Mouse (Mus musculus): ENCODE data around the gene Arrdc2. TPM values are rescaled to one million over a fixed set of nuclear protein-coding genes. Genes with fewer than 3 reads are reported as not detected.

Gene Arrdc2
- polyA plus RNA-seq (2017; shearing (Covaris generic)) = 27.6 TPM

GRCm38 (mm10) chr8:70839408-70840351 is at the start of gene Arrdc2:
Arrdc2 (minus strand) TSS chr8:70839720.

GRCm38 (mm10) chr8:70873364-70873985 is 34.0 kb upstream of the Arrdc2 start, which contains the start of gene Ccdc124:
Ccdc124 (minus strand) TSS chr8:70873935.

GRCm38 (mm10) chr8:70862824-70863641 is 23.5 kb upstream of the Arrdc2 start, which contains the start of gene Kcnn1:
Kcnn1 (minus strand) TSS chr8:70863258.

GRCm38 (mm10) chr8:70808239-70808638 is 31.3 kb downstream of the Arrdc2 start, which contains the start of gene Il12rb1:
Il12rb1 (plus strand) TSS chr8:70808449.

GRCm38 (mm10) chr8:70804481-70805206 is 34.9 kb downstream of the Arrdc2 start, which contains the start of gene Mast3:
Mast3 (minus strand) TSS chr8:70805054.

Other genes with a start within 250 kb of the Arrdc2 start
- 84.8 TPM for gene Isyna1, start 245.3 kb downstream of the Arrdc2 start, polyA plus RNA-seq (2017; shearing (Covaris generic))
- 113 TPM for gene Ssbp4, start 230.8 kb downstream of the Arrdc2 start, polyA plus RNA-seq (2017; shearing (Covaris generic))
- gene Lrrc25, start 223.6 kb downstream of the Arrdc2 start, polyA plus RNA-seq (2017; shearing (Covaris generic)) = 0.26 TPM
- not detected for gene Gdf15, start 207.3 kb downstream of the Arrdc2 start, polyA plus RNA-seq (2017; shearing (Covaris generic))
- gene Pgpep1, start 179.3 kb downstream of the Arrdc2 start, polyA plus RNA-seq (2017; shearing (Covaris generic)) = 1.1 TPM
- gene Lsm4, start 166.5 kb downstream of the Arrdc2 start, polyA plus RNA-seq (2017; shearing (Covaris generic)) = 250 TPM
- 1,956 TPM for gene Jund, start 140.8 kb downstream of the Arrdc2 start, polyA plus RNA-seq (2017; shearing (Covaris generic))
- gene Iqcn, start 136.3 kb downstream of the Arrdc2 start, polyA plus RNA-seq (2017; shearing (Covaris generic)) = 0.11 TPM
- not detected for gene Gm3336, start 121.2 kb downstream of the Arrdc2 start, polyA plus RNA-seq (2017; shearing (Covaris generic))
- not detected for gene Pde4c, start 116.0 kb downstream of the Arrdc2 start, polyA plus RNA-seq (2017; shearing (Covaris generic))
- gene Rab3a, start 85.0 kb downstream of the Arrdc2 start, polyA plus RNA-seq (2017; shearing (Covaris generic)) = 2.3 TPM
- 35.0 TPM for gene Mpv17l2, start 78.8 kb downstream of the Arrdc2 start, polyA plus RNA-seq (2017; shearing (Covaris generic))
- gene Pik3r2, start 63.0 kb downstream of the Arrdc2 start, polyA plus RNA-seq (2017; shearing (Covaris generic)) = 19.7 TPM
- gene Mast3, start 34.7 kb downstream of the Arrdc2 start, polyA plus RNA-seq (2017; shearing (Covaris generic)) = 102 TPM
- 29.0 TPM for gene Il12rb1, start 31.3 kb downstream of the Arrdc2 start, polyA plus RNA-seq (2017; shearing (Covaris generic))
- not detected for gene Kcnn1, start 23.5 kb upstream of the Arrdc2 start, polyA plus RNA-seq (2017; shearing (Covaris generic))
- 58.5 TPM for gene Ccdc124, start 34.2 kb upstream of the Arrdc2 start, polyA plus RNA-seq (2017; shearing (Covaris generic))
- gene Slc5a5, start 53.0 kb upstream of the Arrdc2 start, polyA plus RNA-seq (2017; shearing (Covaris generic)) = not detected
- gene Rpl18a, start 57.7 kb upstream of the Arrdc2 start, polyA plus RNA-seq (2017; shearing (Covaris generic)) = 6,861 TPM
- 51.3 TPM for gene Map1s, start 66.2 kb upstream of the Arrdc2 start, polyA plus RNA-seq (2017; shearing (Covaris generic))